18 mouse cellular contexts compared by ENCODE assay signal in the genomic region with DNA sequence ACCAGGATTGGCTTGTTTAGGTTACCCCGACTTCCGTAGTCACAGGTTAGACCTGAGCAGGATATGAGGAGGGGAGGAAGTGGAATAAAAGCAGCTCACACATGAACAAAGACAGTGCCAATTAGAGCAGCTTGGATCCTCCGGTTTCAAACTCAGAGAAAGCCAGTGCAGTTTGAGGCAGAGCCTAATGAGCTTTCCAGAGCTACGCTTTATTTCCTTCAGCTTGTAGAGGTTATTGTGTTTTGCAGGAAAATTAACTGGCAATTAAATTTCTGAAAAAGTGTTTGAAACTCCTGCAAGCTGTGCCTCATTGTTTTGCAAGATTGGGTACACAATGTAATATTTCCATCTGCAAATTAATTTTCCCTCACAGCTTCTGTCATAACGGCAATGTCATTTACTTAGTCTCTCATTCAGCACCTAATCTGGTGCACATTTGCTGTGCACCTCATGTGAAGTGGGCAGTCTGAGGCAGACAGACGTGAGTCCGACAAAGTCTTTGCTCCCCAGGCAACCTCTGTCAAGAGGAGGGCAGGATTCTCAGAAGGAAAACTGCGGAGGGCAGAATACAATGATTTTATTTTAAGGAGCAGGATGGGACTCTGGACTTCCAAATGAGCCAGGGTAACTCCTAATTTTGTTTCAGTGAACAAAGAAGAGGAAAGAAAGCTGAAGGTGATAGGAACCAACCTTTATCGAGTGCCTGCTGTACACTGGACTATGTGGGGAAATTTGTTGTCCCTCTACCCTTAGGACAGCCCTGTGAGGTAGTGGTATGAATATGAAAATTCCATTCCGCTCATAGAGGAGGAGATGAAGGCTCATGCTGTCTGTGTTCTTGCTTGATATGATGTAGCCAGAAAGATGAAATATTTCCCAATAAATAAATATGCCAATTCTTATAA.
A peak's percentile ranks its signal among the peaks of the same experiment; 100 is the strongest.
DNase-seq lines count a peak whose midpoint lies in the region; ATAC-seq lines count a peak whose summit lies in the region.
"Had no signal": no experiment of that assay in that cellular context is flagged by ENCODE, and none has a peak within 500 bp of the region (broad histone marks: within the 10 kb centered on the region; RNA-seq: fewer than 3 reads in every experiment).

No protein-coding gene starts in this region.

- H3K4me2 ChIP-seq in heart, embryonic 11.5 days, result no peak overlapping the region
- H3K4me2 ChIP-seq in forebrain, embryonic 15.5 days (replicated peaks), result no peak overlapping the region
- H3K4me2 ChIP-seq in neural tube, embryonic 15.5 days, result no peak overlapping the region

- no peaks in the 10 kb centered on the region for H3K36me3 ChIP-seq in heart, embryonic 11.5 days (ENCODE audit: control insufficient read depth, insufficient read depth, low read length)
- H3K36me3 ChIP-seq in forebrain, embryonic 15.5 days, result no peaks in the 10 kb centered on the region
- H3K36me3 ChIP-seq in neural tube, embryonic 15.5 days, result no peaks in the 10 kb centered on the region

- no peaks in the 10 kb centered on the region for H3K4me1 ChIP-seq in heart, embryonic 11.5 days (ENCODE audit: control insufficient read depth, insufficient read depth, low read length)
- H3K4me1 ChIP-seq in forebrain, embryonic 15.5 days, result peaks cover 21% of the 10 kb centered on the region
- peaks cover 16% of the 10 kb centered on the region for H3K4me1 ChIP-seq in neural tube, embryonic 15.5 days

- H3K4me3 ChIP-seq in heart, embryonic 11.5 days (ENCODE audit: low read depth, low read length), result no peak overlapping the region
- no peak overlapping the region for H3K4me3 ChIP-seq in forebrain, embryonic 15.5 days
- H3K4me3 ChIP-seq in neural tube, embryonic 15.5 days (replicated peaks), result no peak overlapping the region

- H3K9me3 ChIP-seq in heart, embryonic 11.5 days (replicated peaks; ENCODE audit: control insufficient read depth, low read length), result no peaks in the 10 kb centered on the region
- no peaks in the 10 kb centered on the region for H3K9me3 ChIP-seq in forebrain, embryonic 15.5 days
- H3K9me3 ChIP-seq in neural tube, embryonic 15.5 days (replicated peaks), result no peaks in the 10 kb centered on the region

- WGBS in heart, embryonic 11.5 days (ENCODE audit: insufficient replicate concordance), result 73% methylated on average over 10 of the region's 10 CpGs
- WGBS in forebrain, embryonic 15.5 days, result 10% methylated on average over 10 of the region's 10 CpGs
- 52% methylated on average over 10 of the region's 10 CpGs for WGBS in neural tube, embryonic 15.5 days

- H3K27ac ChIP-seq in heart, embryonic 11.5 days (ENCODE audit: low read depth, low read length), result no peak overlapping the region
- H3K27ac ChIP-seq in forebrain, embryonic 15.5 days (replicated peaks), result peak overlapping the region; percentile 78
- peak overlapping the region; percentile 37; the same call in 1 of the 2 replicates for H3K27ac ChIP-seq in neural tube, embryonic 15.5 days (replicated peaks)
- H3K27ac ChIP-seq: liver, embryonic 14.5 days; stomach, postnatal 0 days had no signal

- no peak for ATAC-seq in heart, embryonic 11.5 days (replicated peaks; ENCODE audit: insufficient number of reproducible peaks, low FRiP score, low TSS enrichment)
- no peak; the same call in 1 of the 2 replicates for ATAC-seq in forebrain, embryonic 15.5 days (replicated peaks)
- no peak for ATAC-seq in neural tube, embryonic 15.5 days (ENCODE audit: low FRiP score)

- DNase-seq in heart, adult 18-20 months, result peak; percentile 17 to 61
- DNase-seq in layer of hippocampus, adult 8-10 months (ENCODE audit: low spot score in 2 of 2), result peak; percentile 39 to 53
- DNase-seq in layer of hippocampus, adult 11-12 months (ENCODE audit: low spot score), result no peak
- DNase-seq in right cerebral cortex, postnatal 36 days (ENCODE audit: low spot score in 2 of 2), result no peak
- no peak for DNase-seq in c-Kit-positive CD71-positive TER-119-positive erythroid progenitor cells, embryonic 14.5 days (ENCODE audit: low spot score)
- DNase-seq: adrenal gland, postnatal 25 days; B cell, adult 2 months; cerebellum, adult 2 months; gastrocnemius, postnatal 36 days; kidney, postnatal 25 days; left cerebral cortex, postnatal 4 days; lung, postnatal 14 days; spleen, adult 18-20 months had no signal

- H3K9ac ChIP-seq in heart, embryonic 11.5 days (ENCODE audit: low read depth, low read length), result no peak overlapping the region
- H3K9ac ChIP-seq in forebrain, embryonic 15.5 days (replicated peaks), result no peak overlapping the region
- H3K9ac ChIP-seq in neural tube, embryonic 15.5 days (replicated peaks), result no peak overlapping the region
- H3K9ac ChIP-seq: liver, embryonic 14.5 days had no signal

- no peaks in the 10 kb centered on the region for H3K27me3 ChIP-seq in heart, embryonic 11.5 days (ENCODE audit: control insufficient read depth, insufficient read depth, low read length)
- H3K27me3 ChIP-seq in forebrain, embryonic 15.5 days, result no peaks in the 10 kb centered on the region
- no peaks in the 10 kb centered on the region for H3K27me3 ChIP-seq in neural tube, embryonic 15.5 days (replicated peaks)

Comparison
In these comparisons a context has a peak if more than half of its experiments do, and no peak if none do; other contexts are left out.
1. DNase-seq: peak in heart, adult 18-20 months (2 of 2) and layer of hippocampus, adult 8-10 months (2 of 2); none in layer of hippocampus, adult 11-12 months (single experiment), right cerebral cortex, postnatal 36 days (0 of 2) and c-Kit-positive CD71-positive TER-119-positive erythroid progenitor cells, embryonic 14.5 days (single experiment).